Mouse (Mus musculus): ENCODE measurements around the gene Tulp3. TPM values are rescaled to one million over a fixed set of nuclear protein-coding genes. Genes with fewer than 3 reads are reported as not detected.
A peak's percentile ranks its signal among the peaks of the same experiment; 100 is the strongest.

Tulp3 gene
- total and polyA plus RNA-seq, 3 experiments = 5.3 to 19.2 TPM; not detected in 1

DNA sequence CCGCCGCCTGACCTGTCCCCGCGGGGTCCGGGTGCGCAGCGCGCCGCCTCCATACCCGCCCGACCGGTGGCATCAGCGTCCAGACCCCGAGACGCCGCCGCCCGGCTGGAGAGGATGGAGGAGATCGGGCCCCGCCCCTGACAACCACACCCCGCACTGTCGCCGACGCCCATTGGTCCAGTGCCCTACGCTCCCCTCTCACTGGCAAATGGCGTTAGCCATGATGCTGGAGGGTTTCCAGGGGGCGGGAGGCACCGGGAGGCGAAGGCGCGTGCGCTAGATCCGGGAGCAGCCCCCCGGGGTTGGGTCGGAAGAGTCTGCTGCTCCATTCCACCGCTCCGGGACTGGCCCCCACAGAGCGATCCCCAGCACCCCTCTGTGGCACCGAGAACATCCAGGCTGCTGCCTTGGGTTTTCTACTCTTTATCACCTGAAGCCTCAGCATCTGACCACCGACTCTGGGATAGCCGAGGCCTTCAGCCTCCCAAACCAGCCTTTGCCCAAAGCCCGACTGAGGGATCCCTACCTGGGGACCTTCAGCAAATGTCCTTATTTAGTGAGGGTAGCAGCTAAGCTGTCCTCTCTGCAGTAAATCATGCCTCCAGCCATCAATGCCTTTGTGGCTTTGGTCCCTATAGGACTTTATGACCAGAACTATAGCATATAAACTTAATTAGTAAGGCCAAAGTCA, at the start of gene Tulp3 (continued):
- TF ChIP-seq ELF1 (IDR thresholded peaks at IDR 0.05; ENCODE audit: low read depth, low read length) (0 out of 2 replicates have a peak, but pooled peaks have one; percentile 24), GABPA (IDR thresholded peaks at IDR 0.05; ENCODE audit: low read depth, low read length) (no peak), MAZ (IDR thresholded peaks at IDR 0.05; ENCODE audit: low read depth, low read length) (peak; percentile 45; the same call in 1 of the 2 replicates), TAL1 (IDR thresholded peaks at IDR 0.05; ENCODE audit: low read length) (no peak)

DNA sequence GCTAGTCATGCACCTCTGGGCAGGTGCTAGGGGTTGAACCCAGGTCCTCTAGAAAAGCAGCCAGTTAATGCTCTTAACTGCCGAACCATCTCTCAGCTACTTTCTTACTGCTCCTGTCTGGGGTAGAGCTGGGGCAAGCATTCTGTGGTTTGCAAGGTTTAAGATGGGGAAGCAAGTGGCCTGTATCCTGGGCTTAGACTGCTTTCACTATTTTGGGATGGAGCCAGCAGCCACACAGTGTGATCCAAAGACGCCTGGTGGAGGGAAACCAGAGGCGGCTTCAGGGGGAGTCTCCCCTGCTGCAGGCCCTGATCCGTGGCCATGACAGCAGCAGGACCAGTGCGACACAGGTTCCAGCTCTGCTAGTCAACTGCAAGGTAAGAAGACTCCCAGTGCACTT, 49.1 kb upstream of the Tulp3 start:
- H3K4me3 ChIP-seq (ENCODE audit: control insufficient read depth in 1 of 2, insufficient read depth in 1 of 2, low read depth in 2 of 2, low read length in 2 of 2) = no peak overlapping the region
- no peak overlapping the region for H3K9ac ChIP-seq (ENCODE audit: control insufficient read depth, low read depth, low read length, poor library complexity, severe bottlenecking)
- no peaks in the 10 kb centered on the region for H3K36me3 ChIP-seq (ENCODE audit: control insufficient read depth in 1 of 2, insufficient read depth in 2 of 2, low read length in 2 of 2)
- H3K27me3 ChIP-seq (ENCODE audit: control insufficient read depth in 1 of 2, insufficient read depth in 2 of 2, low read length in 2 of 2) = no peaks in the 10 kb centered on the region
- TF ChIP-seq TAL1 (IDR thresholded peaks at IDR 0.05; ENCODE audit: low read length) = no peak
- TF ChIP-seq ELF1 (IDR thresholded peaks at IDR 0.05; ENCODE audit: low read depth, low read length) = no peak
- TF ChIP-seq JUND (IDR thresholded peaks at IDR 0.05; ENCODE audit: low read depth, low read length) = no peak
- TF ChIP-seq CHD2 (IDR thresholded peaks at IDR 0.05; ENCODE audit: low read length) = no peak
- TF ChIP-seq NRF1 (IDR thresholded peaks at IDR 0.05; ENCODE audit: insufficient read depth, low read depth, low read length, poor library complexity, severe bottlenecking) = no peak
- TF ChIP-seq MYC (IDR thresholded peaks at IDR 0.05; ENCODE audit: low read depth, low read length) = no peak
- no peak for TF ChIP-seq MYB (IDR thresholded peaks at IDR 0.05; ENCODE audit: low read depth, low read length)
- TF ChIP-seq ZMIZ1 (IDR thresholded peaks at IDR 0.05; ENCODE audit: low read depth, low read length) = no peak
- TF ChIP-seq USF1 (IDR thresholded peaks at IDR 0.05; ENCODE audit: low read depth, low read length) = no peak
- TF ChIP-seq TBP (IDR thresholded peaks at IDR 0.05; ENCODE audit: low read depth, low read length) = no peak
- no peak for TF ChIP-seq ZC3H11A (IDR thresholded peaks at IDR 0.05; ENCODE audit: low read depth, low read length)
- H3K27ac ChIP-seq (ENCODE audit: control insufficient read depth, low read depth, low read length) = no peak overlapping the region
- no peaks in the 10 kb centered on the region for H3K79me2 ChIP-seq (ENCODE audit: control insufficient read depth, insufficient read depth, low read length, poor library complexity)
- DNase-seq (ENCODE audit: low read depth, low spot score) = no peak
- no peaks in the 10 kb centered on the region for H3K9me3 ChIP-seq (replicated peaks; ENCODE audit: insufficient read depth, low read length)
- H3K4me1 ChIP-seq (ENCODE audit: control insufficient read depth in 1 of 2, insufficient read depth in 2 of 2, low read length in 2 of 2) = no peaks in the 10 kb centered on the region

DNA sequence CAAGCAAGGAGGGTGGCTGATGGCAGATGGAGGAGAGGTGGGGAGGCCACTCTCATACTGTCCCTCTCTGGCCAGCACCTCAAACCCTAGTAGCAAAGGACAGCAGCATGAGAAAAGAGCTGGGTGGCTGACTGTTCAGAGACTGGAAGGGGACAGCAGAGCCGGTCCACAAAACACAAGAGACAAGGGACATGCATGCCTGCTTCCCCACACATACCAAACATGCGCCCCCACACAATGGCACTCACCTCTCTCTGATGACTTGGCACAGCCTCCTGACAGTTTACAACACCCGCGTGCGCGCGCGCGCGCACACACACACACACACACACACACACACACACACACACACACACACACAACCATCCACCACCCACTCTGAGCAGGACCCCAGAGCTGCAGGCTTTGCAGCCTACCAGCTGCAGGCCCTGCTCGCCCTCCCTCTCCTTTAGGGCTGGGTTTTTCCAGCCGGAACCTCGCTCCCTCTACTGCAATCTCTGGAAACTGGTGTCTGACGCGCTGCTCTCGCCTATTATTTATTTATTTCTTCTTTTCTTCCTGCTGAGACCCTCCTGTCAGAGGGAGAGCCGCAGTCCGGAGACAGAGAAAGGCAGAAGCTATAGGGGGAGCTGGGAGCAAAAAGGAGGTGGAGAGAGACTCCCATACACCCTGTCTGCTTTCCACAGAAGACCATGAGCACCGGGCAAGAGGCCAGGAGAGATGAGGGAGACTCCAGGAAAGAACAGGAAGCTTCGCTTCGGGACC, 44.0 kb upstream of the Tulp3 start:
- DNase-seq (ENCODE audit: low read depth, low spot score) = no peak

More for the DNA sequence above, 44.0 kb upstream of the Tulp3 start:
- H3K4me3 ChIP-seq (ENCODE audit: control insufficient read depth in 1 of 2, insufficient read depth in 1 of 2, low read depth in 2 of 2, low read length in 2 of 2) = no peak overlapping the region
- no peak overlapping the region for H3K9ac ChIP-seq (ENCODE audit: control insufficient read depth, low read depth, low read length, poor library complexity, severe bottlenecking)
- no peak for TF ChIP-seq CHD1 (IDR thresholded peaks at IDR 0.05; ENCODE audit: low read depth, low read length)
- TF ChIP-seq MYC (IDR thresholded peaks at IDR 0.05; ENCODE audit: low read depth, low read length) = no peak
- no peak for TF ChIP-seq ZNF384 (IDR thresholded peaks at IDR 0.05; ENCODE audit: low read depth, low read length)
- no peak for TF ChIP-seq SMC3 (IDR thresholded peaks at IDR 0.05; ENCODE audit: low read depth, low read length)
- TF ChIP-seq RAD21 (IDR thresholded peaks at IDR 0.05; ENCODE audit: low read depth, low read length) = no peak
- no peak for TF ChIP-seq MXI1 (IDR thresholded peaks at IDR 0.05; ENCODE audit: low read depth, low read length)
- no peaks in the 10 kb centered on the region for H3K4me1 ChIP-seq (ENCODE audit: control insufficient read depth in 1 of 2, insufficient read depth in 2 of 2, low read length in 2 of 2)
- no peaks in the 10 kb centered on the region; a peak in 1 of 4 replicates for H3K27me3 ChIP-seq (ENCODE audit: control insufficient read depth in 1 of 2, insufficient read depth in 2 of 2, low read length in 2 of 2)
- H3K79me2 ChIP-seq (ENCODE audit: control insufficient read depth, insufficient read depth, low read length, poor library complexity) = no peaks in the 10 kb centered on the region
- no peaks in the 10 kb centered on the region for H3K9me3 ChIP-seq (replicated peaks; ENCODE audit: insufficient read depth, low read length)
- no peak overlapping the region for H3K27ac ChIP-seq (ENCODE audit: control insufficient read depth, low read depth, low read length)
- no peaks in the 10 kb centered on the region for H3K36me3 ChIP-seq (ENCODE audit: control insufficient read depth in 1 of 2, insufficient read depth in 2 of 2, low read length in 2 of 2)

All from MEL (cell line).